Mouse (Mus musculus) layer of hippocampus, postnatal 10 days (tissue): Measurements from ENCODE around the gene Srebf2. TPM values are rescaled to one million over a fixed set of nuclear protein-coding genes. Genes with fewer than 3 reads are reported as not detected.

Source experiments
- DNase-seq, 2 experiments: peaks; one replicate each; pipeline ENCODE4 v3.0.0; 2021; ENCODE audit warnings: low spot score in 2 of 2
- total RNA-seq, 2 experiments: library from RNA; stranded (reverse); gene quantifications; 2 replicates each; pipeline ENCODE4 v1.2.3; 2021

The Srebf2 gene
- total RNA-seq, 2 experiments from 2014 or later, result 191 to 198 TPM

- DNase-seq, result no peak
Observed at GRCm38 (mm10) chr15:82156298-82156697, 9.3 kb downstream of the Srebf2 start.

GRCm38 (mm10) chr15:82156902-82157301 is 9.9 kb downstream of the Srebf2 start:
- DNase-seq, result no peak

- no peak for DNase-seq
Observed at GRCm38 (mm10) chr15:82158243-82159035, 11.5 kb downstream of the Srebf2 start.

- DNase-seq, result no peak
Observed at GRCm38 (mm10) chr15:82159471-82159870, 12.5 kb downstream of the Srebf2 start.

- DNase-seq, result no peak
Observed at GRCm38 (mm10) chr15:82160731-82161640, 14.0 kb downstream of the Srebf2 start.

- DNase-seq, result no peak
Observed at GRCm38 (mm10) chr15:82161965-82162600, 15.1 kb downstream of the Srebf2 start.

GRCm38 (mm10) chr15:82163356-82164060 is 16.5 kb downstream of the Srebf2 start:
- no peak for DNase-seq

GRCm38 (mm10) chr15:82164061-82164399 is 17.0 kb downstream of the Srebf2 start:
- DNase-seq, result no peak

GRCm38 (mm10) chr15:82164496-82164895 is 17.5 kb downstream of the Srebf2 start:
- DNase-seq, result no peak

GRCm38 (mm10) chr15:82165332-82166239 is 18.6 kb downstream of the Srebf2 start:
- peak; percentile 88 to 92 for DNase-seq

GRCm38 (mm10) chr15:82166240-82167100 is 19.5 kb downstream of the Srebf2 start:
- DNase-seq, result no peak

GRCm38 (mm10) chr15:82167201-82168168 is 20.5 kb downstream of the Srebf2 start:
- no peak for DNase-seq

- no peak for DNase-seq
Observed at GRCm38 (mm10) chr15:82169671-82170070, 22.7 kb downstream of the Srebf2 start.

GRCm38 (mm10) chr15:82170437-82171377 is 23.7 kb downstream of the Srebf2 start:
- DNase-seq, result no peak

GRCm38 (mm10) chr15:82172648-82173047 is 25.7 kb downstream of the Srebf2 start:
- DNase-seq, result no peak

- no peak for DNase-seq
Observed at GRCm38 (mm10) chr15:82175091-82175490, 28.1 kb downstream of the Srebf2 start.
